Mouse (Mus musculus) C3H10T1/2 (cell line): Measurements from ENCODE around the gene Pitpnb. TPM values are rescaled to one million over a fixed set of nuclear protein-coding genes. Genes with fewer than 3 reads are reported as not detected.

Source experiments
- polyA plus RNA-seq, 2 experiments: library from polyadenylated mRNA; unstranded; fragments of >200 nt; fragmentation: generic; extraction: Trizol; gene quantifications; one replicate each; pipeline ENCODE4 v1.2.1; 2012; ENCODE audit warnings: missing spikeins in 2 of 2

Pitpnb gene
- 10 to 100 TPM in 1 of 2 experiments, 1 to 10 TPM in 1; 6.2 to 31.3 TPM for polyA plus RNA-seq

DNA sequence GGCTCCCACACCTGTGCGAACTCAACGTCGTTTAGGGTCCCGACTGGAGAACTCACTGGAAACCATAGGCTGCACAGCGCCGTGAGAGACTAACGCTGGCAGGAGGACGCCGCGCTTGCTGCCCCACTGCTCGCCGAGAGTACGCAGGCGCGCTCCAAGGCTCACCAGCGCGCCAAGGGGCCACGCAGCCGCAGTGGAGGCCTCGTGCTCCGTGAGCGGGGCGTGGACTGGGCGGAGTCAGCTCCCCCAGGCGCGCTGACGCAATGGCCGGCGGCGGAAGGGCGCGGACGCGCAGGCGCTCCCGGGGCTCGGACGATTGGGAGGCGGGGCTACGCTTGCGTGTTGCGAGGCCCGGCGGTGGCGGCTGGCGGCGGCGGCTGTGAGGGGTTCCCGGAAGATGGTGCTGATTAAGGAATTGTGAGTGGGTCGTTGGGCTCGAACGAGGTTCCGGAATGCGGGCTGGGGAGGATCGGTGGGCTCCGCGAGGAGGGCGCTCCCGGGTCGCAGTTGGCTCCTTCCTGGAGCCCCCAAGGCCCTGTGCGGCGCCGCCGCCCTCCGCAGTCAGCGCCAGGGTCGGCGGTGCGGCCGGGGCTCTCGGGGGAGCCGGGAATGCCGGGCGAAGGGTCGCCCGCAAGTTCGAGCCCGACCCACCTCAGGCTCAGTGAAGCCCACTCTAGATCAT, at the start of gene Pitpnb:
Gene Pitpnb (plus strand): TSS at position 347 of the 682 bp plus-strand sequence.

DNA sequence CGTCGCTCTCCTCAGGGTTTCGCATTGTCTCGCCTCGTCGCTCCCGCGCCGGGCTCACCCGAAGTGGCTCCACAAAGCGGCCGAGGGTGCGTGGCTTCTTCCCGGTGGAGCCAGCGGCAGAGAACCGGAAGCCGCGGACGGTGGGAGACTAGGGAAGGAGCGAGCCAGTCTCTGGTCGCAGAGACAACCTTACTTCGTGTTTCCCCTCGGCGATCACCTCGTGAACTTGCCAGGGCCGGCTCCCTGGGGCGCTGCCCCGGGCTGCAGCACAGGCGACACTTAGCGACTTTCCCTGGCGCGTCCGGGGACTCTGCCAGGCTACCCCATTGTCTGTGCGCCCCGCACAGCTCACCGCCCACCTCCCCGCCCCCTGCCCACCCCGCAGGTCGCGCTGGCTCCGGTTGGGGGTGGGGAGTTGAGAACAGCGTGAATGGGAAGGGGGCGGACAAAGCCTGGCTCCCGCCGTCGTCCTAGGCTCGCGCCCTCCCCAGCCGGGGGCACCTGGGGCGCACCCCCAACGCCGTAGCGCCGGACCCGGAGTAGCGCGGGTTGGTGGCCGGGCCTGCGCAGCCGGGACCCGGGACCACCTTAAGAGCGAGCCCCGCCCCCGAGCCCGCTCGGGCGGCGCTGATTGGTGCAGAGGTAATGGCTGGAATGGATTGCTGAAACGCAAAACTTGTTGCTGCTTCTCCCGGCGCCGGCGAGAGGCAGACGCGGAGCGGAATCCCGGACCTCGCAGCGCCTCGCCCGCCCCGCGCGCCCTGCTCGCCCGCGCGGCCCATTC, 86.2 kb downstream of the Pitpnb start, which contains the start of gene Mn1:
Gene Mn1 (plus strand): TSS at position 772 of the 784 bp plus-strand sequence.

Other genes with a start within 250 kb of the Pitpnb start
- gene Mn1, start 86.6 kb downstream of the Pitpnb start, polyA plus RNA-seq, result 10 to 100 TPM in 1 of 2 experiments, under 1 TPM in 1; 0.78 to 21.6 TPM